Mouse (Mus musculus) CH12.LX (cell line): ENCODE measurements around the gene Tstd1.

Experiments used
- CTCF ChIP-seq, 2 experiments: IDR thresholded peaks in 1 of 2; conservative IDR thresholded peaks in 1 of 2; 2 replicates each; pipeline ENCODE4 v1.5.1; 2011 to 2012; ENCODE audit warnings: low read depth in 2 of 2, low read length in 2 of 2, improper control_type of control experiment in 1 of 2, inconsistent platforms in 1 of 2, mild to moderate bottlenecking in 1 of 2, moderate library complexity in 1 of 2
- E2F4 ChIP-seq: IDR thresholded peaks from 2 replicates; pipeline ENCODE4 v1.6.1; 2011; ENCODE audit warnings: low read depth, low read length, improper control_type of control experiment; ENCODE audit not compliant: insufficient replicate concordance
- ELF1 ChIP-seq: IDR thresholded peaks from 2 replicates; pipeline ENCODE4 v1.6.1; 2014; ENCODE audit warnings: low read depth, mild to moderate bottlenecking, inconsistent platforms, low read length, improper control_type of control experiment
- NELFE ChIP-seq: IDR thresholded peaks from 2 replicates; pipeline ENCODE4 v1.6.1; 2011; ENCODE audit warnings: low read depth, low read length, improper control_type of control experiment

DNA sequence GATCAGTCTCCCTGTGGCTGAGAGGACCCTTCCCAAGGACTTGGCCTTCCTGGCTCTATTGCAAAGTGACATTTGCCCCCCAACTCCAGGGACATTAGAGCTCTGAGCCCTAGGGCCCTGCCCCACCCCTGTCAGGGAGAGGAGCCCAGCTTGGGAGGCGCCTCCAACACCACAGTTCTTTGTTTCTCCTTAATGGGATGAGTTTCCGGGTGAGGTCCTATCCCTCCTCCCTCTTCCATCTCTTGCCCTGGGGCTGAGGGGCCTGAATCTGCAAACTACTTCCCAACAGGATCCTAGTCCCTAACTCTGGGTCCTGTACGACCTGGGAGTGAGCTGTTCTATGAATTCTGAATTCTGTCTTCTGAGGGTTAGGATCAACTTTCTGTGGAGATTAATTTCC, 45.8 kb upstream of the Tstd1 start:
- TF ChIP-seq CTCF (conservative IDR thresholded peaks at IDR 0.05 in 1 of 2, IDR thresholded peaks at IDR 0.05 in 1 of 2; ENCODE audit: low read depth in 2 of 2, low read length in 2 of 2) (no peak), NELFE (no peak), E2F4 (no peak), ELF1 (no peak)
